8 mouse cellular contexts compared by ENCODE assay signal in genomic region chr1:105630481-105630880, GRCm38 (mm10). TPM values are rescaled to one million over a fixed set of nuclear protein-coding genes. Genes with fewer than 3 reads are reported as not detected.
DNase-seq lines count a peak whose midpoint lies in the region; ATAC-seq lines count a peak whose summit lies in the region.

No protein-coding gene starts in this region.

- 33% methylated on average over 3 of the region's 3 CpGs for WGBS in embryonic facial prominence, embryonic 14.5 days

- H3K36me3 ChIP-seq in embryonic facial prominence, embryonic 14.5 days (ENCODE audit: control insufficient read depth, insufficient read depth, low read length) = peaks cover 3% of the 10 kb centered on the region; the same call in 1 of the 2 replicates

- intact Hi-C loops in heart, postnatal 36 days (cut with DNase I) = loop anchor here (1.0 to 5.0 kb wide), 3 partner anchors 268 to 644 kb away; no protein-coding TSS in a partner anchor
- intact Hi-C loops in left cerebral cortex, postnatal 14 days (cut with DNase I) = loop anchor here (1.0 to 5.0 kb wide), 2 partner anchors 533 to 644 kb away; no protein-coding TSS in a partner anchor

- no peaks in the 10 kb centered on the region for H3K4me1 ChIP-seq in embryonic facial prominence, embryonic 14.5 days (ENCODE audit: control insufficient read depth, insufficient read depth, low read length)

- ATAC-seq in embryonic facial prominence, embryonic 14.5 days (ENCODE audit: low read depth) = no peak

- no peaks in the 10 kb centered on the region for H3K27me3 ChIP-seq in embryonic facial prominence, embryonic 14.5 days (replicated peaks; ENCODE audit: control insufficient read depth, insufficient read depth, low read length)

- no peak overlapping the region for H3K4me3 ChIP-seq in embryonic facial prominence, embryonic 14.5 days (ENCODE audit: low read depth, low read length)

- no peaks in the 10 kb centered on the region for H3K9me3 ChIP-seq in embryonic facial prominence, embryonic 14.5 days (ENCODE audit: control insufficient read depth, low read length)

- DNase-seq in heart, adult 8-10 months (ENCODE audit: low spot score) = peak; percentile 38
- DNase-seq in heart, postnatal 36 days = no peak
- DNase-seq in 3T3-L1 (ENCODE audit: low read depth, low spot score) = peak; percentile 62
- peak; percentile 25 for DNase-seq in R1 (ENCODE audit: low read depth, low spot score)
- DNase-seq in embryonic facial prominence, embryonic 14.5 days (ENCODE audit: low spot score) = peak; percentile 76
- peak; percentile 44 to 57 for DNase-seq in left cerebral cortex, postnatal 14 days (ENCODE audit: low spot score in 2 of 2)
- DNase-seq in retina, embryonic 14.5 days (ENCODE audit: low spot score) = peak; percentile 81
- no peak for DNase-seq in urinary bladder, postnatal 4 days (ENCODE audit: low spot score in 2 of 2)

- H3K9ac ChIP-seq in embryonic facial prominence, embryonic 14.5 days (ENCODE audit: low read depth, low read length) = no peak overlapping the region

- H3K4me2 ChIP-seq in embryonic facial prominence, embryonic 14.5 days (ENCODE audit: low read depth, low read length) = no peak overlapping the region

- no peak overlapping the region for H3K27ac ChIP-seq in embryonic facial prominence, embryonic 14.5 days (replicated peaks; ENCODE audit: low read depth, low read length)

RNA-seq across cellular contexts. Expression of gene Pign, which starts 33.0 kb away (rescaled TPM):
- 10 to 100 TPM; 12.4 to 18.4 (median 13.8) TPM for total RNA-seq in heart, adult 8-10 months (2022)
- 10 to 100 TPM; 11.9 to 14.2 TPM for total RNA-seq in heart, postnatal 36 days (2021)
- polyA plus RNA-seq in embryonic facial prominence, embryonic 14.5 days (2014; fragmentation: Nextera tagmentation; extraction: Ambion mirVana) = 13.1 and 14.5 TPM in 2 replicates
- 10 to 100 TPM; 14.0 to 15.6 TPM for total RNA-seq in left cerebral cortex, postnatal 14 days (2021)

RNA-seq across cellular contexts. Expression of gene Relch, which starts 33.2 kb away (rescaled TPM):
- 10 to 100 TPM; 17.6 to 21.4 (median 19.2) TPM for total RNA-seq in heart, adult 8-10 months (2022)
- 10 to 100 TPM; 21.1 to 24.6 TPM for total RNA-seq in heart, postnatal 36 days (2021)
- 21.8 and 25.5 TPM in 2 replicates for polyA plus RNA-seq in embryonic facial prominence, embryonic 14.5 days (2014; fragmentation: Nextera tagmentation; extraction: Ambion mirVana)
- total RNA-seq in left cerebral cortex, postnatal 14 days (2021) = 100 to 1,000 TPM; 102 to 103 TPM

Comparison
In these comparisons a context has a peak if more than half of its experiments do, and no peak if none do; other contexts are left out.
1. DNase-seq: peak in heart, adult 8-10 months (single experiment), 3T3-L1 (single experiment), R1 (single experiment), embryonic facial prominence, embryonic 14.5 days (single experiment), left cerebral cortex, postnatal 14 days (2 of 2) and retina, embryonic 14.5 days (single experiment); none in heart, postnatal 36 days (0 of 2) and urinary bladder, postnatal 4 days (0 of 2).
2. RNA of gene Relch, which starts 33.2 kb away (total RNA-seq): 102 to 103 TPM in left cerebral cortex, postnatal 14 days; 21.1 to 24.6 TPM in heart, postnatal 36 days and 17.6 to 21.4 TPM in heart, adult 8-10 months; every median in the first group is over 4 times any median in the second.